Mouse (Mus musculus) forebrain, postnatal 0 days (tissue): ENCODE measurements around the gene Fbxo48. TPM values are rescaled to one million over a fixed set of nuclear protein-coding genes. Genes with fewer than 3 reads are reported as not detected.

Experiments used
- ATAC-seq: fragments of 200-750 bp; cut with Nextera tagmentation; 2 replicates; pipeline ENCODE4 v1.8.0; 2017; ENCODE audit warnings: mild to moderate bottlenecking, moderate library complexity
- DNase-seq: peaks from one replicate; pipeline ENCODE4 v3.0.0-alpha.2; 2015
- H3K27ac ChIP-seq: fragments of 300-500 bp; sonication (generic); 2 replicates; pipeline ENCODE4 v1.5.1; 2014; ENCODE audit warnings: low read depth, mild to moderate bottlenecking, antibody characterized with exemption, low read length, moderate library complexity, mixed read lengths
- H3K27me3 ChIP-seq: fragments of 300-500 bp; sonication (generic); 2 replicates; pipeline ENCODE4 v1.6.1; 2014; ENCODE audit warnings: mild to moderate bottlenecking, low read length, mixed read lengths; ENCODE audit not compliant: insufficient read depth
- H3K36me3 ChIP-seq: fragments of 300-500 bp; sonication (generic); 2 replicates; pipeline ENCODE4 v1.6.1; 2014; ENCODE audit warnings: mild to moderate bottlenecking, moderate library complexity; ENCODE audit not compliant: insufficient read depth
- H3K4me1 ChIP-seq: fragments of 300-500 bp; sonication (generic); 2 replicates; pipeline ENCODE4 v1.6.1; 2014; ENCODE audit warnings: antibody characterized with exemption; ENCODE audit not compliant: insufficient read depth
- H3K4me2 ChIP-seq: fragments of 300-500 bp; sonication (generic); 2 replicates; pipeline ENCODE4 v1.6.1; 2014; ENCODE audit warnings: low read depth, mild to moderate bottlenecking, moderate library complexity
- H3K4me3 ChIP-seq: fragments of 300-500 bp; sonication (generic); 2 replicates; pipeline ENCODE4 v1.5.1; 2014; ENCODE audit warnings: low read depth, low read length, mixed read lengths
- H3K9ac ChIP-seq: fragments of 300-500 bp; sonication (generic); 2 replicates; pipeline ENCODE4 v1.6.1; 2014; ENCODE audit warnings: mild to moderate bottlenecking
- H3K9me3 ChIP-seq: fragments of 300-500 bp; sonication (generic); 2 replicates; pipeline ENCODE4 v1.6.1; 2016; ENCODE audit warnings: low read length
- CTCF ChIP-seq: sonication (generic); IDR thresholded peaks from 2 replicates; pipeline ENCODE4 v1.5.1; 2016; ENCODE audit warnings: antibody characterized with exemption, control low read depth, low read depth
- WGBS: fragments of 180-500 bp; shearing (Covaris S2); extraction: QIAGEN DNeasy Blood & Tissue Kit; methylation state at CpG from one replicate; pipeline ENCODE4 v1.1.7; 2014; 5-methylcytosine and 5-hydroxymethylcytosine counted together
- polyA plus RNA-seq: library from polyadenylated mRNA; unstranded; fragments of >200 nt; fragmentation: Nextera tagmentation; extraction: Ambion mirVana; gene quantifications from 2 replicates; pipeline ENCODE4 v1.2.1, GENCODE M21; 2015
- total RNA-seq: library from RNA; depleted of rRNA; stranded (reverse); fragments of >200 nt; gene quantifications from 2 replicates; pipeline ENCODE4 v1.2.3, GENCODE M21; 2014

Fbxo48 gene
- total and polyA plus RNA-seq, 2 experiments from 2014 or later, result 0.39 to 1.7 TPM

GRCm38 (mm10) chr11:16917512-16917911 is 33.7 kb upstream of the Fbxo48 start:
- no peaks in the 10 kb centered on the region for H3K4me1 ChIP-seq
- no peaks in the 10 kb centered on the region for H3K9me3 ChIP-seq
- H3K36me3 ChIP-seq, result no peaks in the 10 kb centered on the region
- no peak overlapping the region for H3K4me3 ChIP-seq
- no peak for ATAC-seq
- no peaks in the 10 kb centered on the region for H3K27me3 ChIP-seq
- H3K27ac ChIP-seq, result no peak overlapping the region
- no peak for TF ChIP-seq CTCF
- no peak for DNase-seq
- 97% methylated on average over 2 of the region's 2 CpGs for WGBS
- no peak overlapping the region for H3K4me2 ChIP-seq
- no peak overlapping the region for H3K9ac ChIP-seq

GRCm38 (mm10) chr11:16932159-16932558 is 19.0 kb upstream of the Fbxo48 start:
- Histone ChIP-seq H3K4me1 (no peaks in the 10 kb centered on the region), H3K36me3 (no peaks in the 10 kb centered on the region), H3K4me3 (no peak overlapping the region), H3K4me2 (no peak overlapping the region), H3K27ac (no peak overlapping the region), H3K9ac (no peak overlapping the region), H3K27me3 (no peaks in the 10 kb centered on the region), H3K9me3 (no peaks in the 10 kb centered on the region)
- 93% methylated on average over 3 of the region's 3 CpGs for WGBS
- ATAC-seq (no peak), DNase-seq (no peak)
- no peak for TF ChIP-seq CTCF

- Histone ChIP-seq H3K27ac (no peak overlapping the region), H3K9me3 (no peaks in the 10 kb centered on the region), H3K4me2 (no peak overlapping the region), H3K4me3 (no peak overlapping the region), H3K27me3 (no peaks in the 10 kb centered on the region), H3K4me1 (no peaks in the 10 kb centered on the region), H3K36me3 (no peaks in the 10 kb centered on the region), H3K9ac (no peak overlapping the region)
- ATAC-seq (no peak), DNase-seq (no peak)
- 72% methylated on average over 6 of the region's 6 CpGs for WGBS
- TF ChIP-seq CTCF, result no peak
These were observed 15.5 kb upstream of the Fbxo48 start for GRCm38 (mm10) chr11:16935577-16936236.

GRCm38 (mm10) chr11:16941103-16941793 is 9.9 kb upstream of the Fbxo48 start:
- Histone ChIP-seq H3K9me3 (no peaks in the 10 kb centered on the region), H3K27ac (peak overlapping the region; percentile 15; the same call in 1 of the 2 replicates), H3K36me3 (no peaks in the 10 kb centered on the region), H3K4me1 (no peaks in the 10 kb centered on the region), H3K27me3 (no peaks in the 10 kb centered on the region), H3K4me2 (no peak overlapping the region), H3K4me3 (no peak overlapping the region), H3K9ac (no peak overlapping the region)
- 33% methylated on average over 4 of the region's 4 CpGs for WGBS
- DNase-seq, result peak; percentile 51
- peak; percentile 13; the same call in 1 of the 2 replicates for TF ChIP-seq CTCF
- ATAC-seq, result peak; percentile 87

- Histone ChIP-seq H3K4me1 (no peaks in the 10 kb centered on the region), H3K9me3 (no peaks in the 10 kb centered on the region), H3K9ac (no peak overlapping the region), H3K4me2 (no peak overlapping the region), H3K27me3 (no peaks in the 10 kb centered on the region), H3K36me3 (no peaks in the 10 kb centered on the region), H3K4me3 (no peak overlapping the region), H3K27ac (0 out of 2 replicates have a peak overlapping the region, but pooled peaks have one; percentile 15)
- TF ChIP-seq CTCF, result no peak
- peak; percentile 14 for DNase-seq
- 41% methylated on average over 4 of the region's 4 CpGs for WGBS
- no peak; the same call in 1 of the 2 replicates for ATAC-seq
These were observed 9.2 kb upstream of the Fbxo48 start for GRCm38 (mm10) chr11:16941973-16942452.

GRCm38 (mm10) chr11:16943016-16943415 is 8.2 kb upstream of the Fbxo48 start:
- Histone ChIP-seq H3K27me3 (no peaks in the 10 kb centered on the region), H3K9me3 (no peaks in the 10 kb centered on the region), H3K36me3 (no peaks in the 10 kb centered on the region), H3K4me3 (no peak overlapping the region), H3K9ac (no peak overlapping the region), H3K27ac (no peak overlapping the region), H3K4me1 (no peaks in the 10 kb centered on the region), H3K4me2 (no peak overlapping the region)
- DNase-seq, result no peak
- WGBS, result 92% methylated on average over 4 of the region's 4 CpGs
- no peak for ATAC-seq
- no peak for TF ChIP-seq CTCF

GRCm38 (mm10) chr11:16948756-16949155 is 2.4 kb upstream of the Fbxo48 start:
- H3K4me1 ChIP-seq, result 0 out of 2 replicates have a peak, but pooled peaks cover 3% of the 10 kb centered on the region
- H3K4me2 ChIP-seq, result no peak overlapping the region
- H3K4me3 ChIP-seq, result no peak overlapping the region
- WGBS, result 14% methylated on average over 1 of the region's 1 CpGs
- no peak overlapping the region for H3K27ac ChIP-seq
- H3K27me3 ChIP-seq, result no peaks in the 10 kb centered on the region
- no peaks in the 10 kb centered on the region for H3K9me3 ChIP-seq
- H3K36me3 ChIP-seq, result no peaks in the 10 kb centered on the region
- TF ChIP-seq CTCF, result peak; percentile 88
- ATAC-seq (no peak), DNase-seq (peak; percentile 68)
- no peak overlapping the region for H3K9ac ChIP-seq
